ENCODE assay signal across 21 mouse cellular contexts in genomic region chr17:29054429-29054828, GRCm38 (mm10). TPM values are rescaled to one million over a fixed set of nuclear protein-coding genes. Genes with fewer than 3 reads are reported as not detected.
DNase-seq lines count a peak whose midpoint lies in the region; ATAC-seq and TF ChIP-seq lines count a peak whose summit lies in the region.
"Had no signal": no experiment of that assay in that cellular context is flagged by ENCODE, and none has a peak within 500 bp of the region (broad histone marks: within the 10 kb centered on the region; RNA-seq: fewer than 3 reads in every experiment).

No protein-coding gene starts in this region.

- no peaks in the 10 kb centered on the region for H3K9me3 ChIP-seq in embryonic facial prominence, embryonic 15.5 days (replicated peaks)
- no peaks in the 10 kb centered on the region for H3K9me3 ChIP-seq in embryonic facial prominence, embryonic 10.5 days
- no peaks in the 10 kb centered on the region for H3K9me3 ChIP-seq in heart, postnatal 0 days (replicated peaks; ENCODE audit: control insufficient read depth, low read length)
- no peaks in the 10 kb centered on the region for H3K9me3 ChIP-seq in heart, embryonic 11.5 days (replicated peaks; ENCODE audit: control insufficient read depth, low read length)
- H3K9me3 ChIP-seq in ES-E14 (ENCODE audit: control insufficient read depth, insufficient read depth, low read depth, low read length) = no peaks in the 10 kb centered on the region
- H3K9me3 ChIP-seq: forebrain, embryonic 12.5 days; neural tube, embryonic 12.5 days had no signal

- H3K4me3 ChIP-seq in embryonic facial prominence, embryonic 15.5 days (replicated peaks) = no peak overlapping the region
- no peak overlapping the region for H3K4me3 ChIP-seq in embryonic facial prominence, embryonic 10.5 days
- no peak overlapping the region for H3K4me3 ChIP-seq in heart, postnatal 0 days (ENCODE audit: low read depth, low read length)
- no peak overlapping the region for H3K4me3 ChIP-seq in heart, embryonic 11.5 days (ENCODE audit: low read depth, low read length)
- H3K4me3 ChIP-seq in ES-E14 (ENCODE audit: insufficient read depth in 1 of 2, low read depth in 1 of 2, low read length in 2 of 2, poor library complexity in 1 of 2, severe bottlenecking in 1 of 2) (no peak overlapping the region), myocyte (no peak overlapping the region)
- H3K4me3 ChIP-seq: forebrain, embryonic 12.5 days; neural tube, embryonic 12.5 days had no signal

- DNase-seq in embryonic facial prominence, embryonic 10.5 days (ENCODE audit: low spot score) = no peak
- DNase-seq in heart, postnatal 0 days (ENCODE audit: low spot score) = no peak
- no peak for DNase-seq in ES-E14 (ENCODE audit: low read depth, low spot score)
- DNase-seq in right cerebral cortex, postnatal 25 days = no peak
- DNase-seq in lung, postnatal 4 days = no peak
- DNase-seq: layer of hippocampus, adult 9-11 months; liver, postnatal 0 days; midbrain, embryonic 14.5 days; retina, postnatal 1 day; thymus, adult 2 months; thymus, postnatal 4 days had no signal

- no peak for ATAC-seq in embryonic facial prominence, embryonic 15.5 days (ENCODE audit: insufficient number of reproducible peaks, low FRiP score, low TSS enrichment, low read depth)
- ATAC-seq in heart, postnatal 0 days (ENCODE audit: insufficient read depth, low read depth) = no peak
- ATAC-seq in heart, embryonic 11.5 days (replicated peaks; ENCODE audit: insufficient number of reproducible peaks, low FRiP score, low TSS enrichment) = no peak
- ATAC-seq: hindbrain, postnatal 0 days; intestine, embryonic 16.5 days; liver, postnatal 0 days had no signal

- H3K9ac ChIP-seq in embryonic facial prominence, embryonic 15.5 days = no peak overlapping the region
- H3K9ac ChIP-seq in heart, postnatal 0 days (replicated peaks; ENCODE audit: low read depth, low read length) = no peak overlapping the region
- H3K9ac ChIP-seq in heart, embryonic 11.5 days (ENCODE audit: low read depth, low read length) = no peak overlapping the region
- no peak overlapping the region for H3K9ac ChIP-seq in ES-E14 (ENCODE audit: insufficient read depth, low read depth, low read length, poor library complexity, severe bottlenecking)
- H3K9ac ChIP-seq: forebrain, embryonic 12.5 days; liver, postnatal 0 days; neural tube, embryonic 12.5 days had no signal

- TF ChIP-seq EP300 in heart, postnatal 0 days (IDR thresholded peaks at IDR 0.05; ENCODE audit: low read depth) = no peak

- peak; percentile 42 for TF ChIP-seq POLR2A in myocyte (IDR thresholded peaks at IDR 0.05; ENCODE audit: insufficient read length, low read depth)

- H3K4me1 ChIP-seq in embryonic facial prominence, embryonic 15.5 days = peaks cover 64% of the 10 kb centered on the region
- peaks cover 43% of the 10 kb centered on the region for H3K4me1 ChIP-seq in embryonic facial prominence, embryonic 10.5 days
- peaks cover 20% of the 10 kb centered on the region for H3K4me1 ChIP-seq in heart, postnatal 0 days (ENCODE audit: control insufficient read depth, insufficient read depth)
- H3K4me1 ChIP-seq in heart, embryonic 11.5 days (ENCODE audit: control insufficient read depth, insufficient read depth, low read length) = peaks cover 32% of the 10 kb centered on the region
- peaks cover 14 to 40% of the 10 kb centered on the region in 2 experiments for H3K4me1 ChIP-seq in ES-E14 (ENCODE audit: control insufficient read depth in 2 of 2, insufficient read depth in 2 of 2, low read length in 2 of 2, poor library complexity in 1 of 2)

- no peak for TF ChIP-seq CTCF in heart, postnatal 0 days (IDR thresholded peaks at IDR 0.05; ENCODE audit: low read depth)

- WGBS in embryonic facial prominence, embryonic 15.5 days = 63% methylated on average over 6 of the region's 6 CpGs
- WGBS in embryonic facial prominence, embryonic 10.5 days = 84% methylated on average over 6 of the region's 6 CpGs
- 69% methylated on average over 6 of the region's 6 CpGs for WGBS in heart, postnatal 0 days
- 68% methylated on average over 6 of the region's 6 CpGs for WGBS in heart, embryonic 11.5 days (ENCODE audit: insufficient replicate concordance)

- no peak overlapping the region for H3K4me2 ChIP-seq in embryonic facial prominence, embryonic 15.5 days (replicated peaks)
- no peak overlapping the region for H3K4me2 ChIP-seq in heart, postnatal 0 days (ENCODE audit: low read depth, low read length)
- no peak overlapping the region for H3K4me2 ChIP-seq in heart, embryonic 11.5 days
- peak overlapping the region; percentile 59 for H3K4me2 ChIP-seq in myocyte (ENCODE audit: low read depth)
- H3K4me2 ChIP-seq: forebrain, embryonic 12.5 days; neural tube, embryonic 12.5 days had no signal

- no peak overlapping the region for H3ac ChIP-seq in myocyte (ENCODE audit: control insufficient read depth, insufficient read length)

- no peaks in the 10 kb centered on the region for H3K36me3 ChIP-seq in embryonic facial prominence, embryonic 15.5 days
- H3K36me3 ChIP-seq in embryonic facial prominence, embryonic 10.5 days (replicated peaks) = no peaks in the 10 kb centered on the region; the same call in 1 of the 2 replicates
- no peaks in the 10 kb centered on the region for H3K36me3 ChIP-seq in heart, postnatal 0 days (replicated peaks; ENCODE audit: control insufficient read depth, insufficient read depth, low read length)
- H3K36me3 ChIP-seq in heart, embryonic 11.5 days (ENCODE audit: control insufficient read depth, insufficient read depth, low read length) = no peaks in the 10 kb centered on the region
- 0 out of 2 replicates have a peak, but pooled peaks cover 2% of the 10 kb centered on the region for H3K36me3 ChIP-seq in ES-E14 (ENCODE audit: control insufficient read depth, insufficient read depth, low read length, poor library complexity, severe bottlenecking)
- H3K36me3 ChIP-seq in myocyte (ENCODE audit: control insufficient read depth, insufficient read depth) = no peaks in the 10 kb centered on the region
- H3K36me3 ChIP-seq: forebrain, embryonic 12.5 days; neural tube, embryonic 12.5 days had no signal

- no peaks in the 10 kb centered on the region for H3K27me3 ChIP-seq in embryonic facial prominence, embryonic 15.5 days
- no peaks in the 10 kb centered on the region for H3K27me3 ChIP-seq in embryonic facial prominence, embryonic 10.5 days (replicated peaks; ENCODE audit: low read depth, poor library complexity, severe bottlenecking)
- no peaks in the 10 kb centered on the region for H3K27me3 ChIP-seq in heart, postnatal 0 days (ENCODE audit: control insufficient read depth, insufficient read depth, low read length)
- no peaks in the 10 kb centered on the region for H3K27me3 ChIP-seq in heart, embryonic 11.5 days (ENCODE audit: control insufficient read depth, insufficient read depth, low read length)
- no peaks in the 10 kb centered on the region for H3K27me3 ChIP-seq in myocyte (ENCODE audit: control insufficient read depth, insufficient read depth, insufficient read length)
- H3K27me3 ChIP-seq: forebrain, embryonic 12.5 days; neural tube, embryonic 12.5 days had no signal

- H3K79me2 ChIP-seq in myocyte (ENCODE audit: control insufficient read depth, insufficient read depth) = no peaks in the 10 kb centered on the region

- in situ Hi-C loops in ES-E14 (cut with MboI; ENCODE audit: low sequenced_read_pairs in 2 of 2, unreplicated experiment in 2 of 2) = no loop called here

- H3K27ac ChIP-seq in embryonic facial prominence, embryonic 15.5 days (replicated peaks) = 0 out of 2 replicates have a peak overlapping the region, but pooled peaks have one; percentile 55
- H3K27ac ChIP-seq in embryonic facial prominence, embryonic 10.5 days (replicated peaks) = no peak overlapping the region
- H3K27ac ChIP-seq in heart, postnatal 0 days (ENCODE audit: low read depth) = peak overlapping the region; percentile 22; the same call in 1 of the 2 replicates
- H3K27ac ChIP-seq in heart, embryonic 11.5 days (ENCODE audit: low read depth, low read length) = no peak overlapping the region
- peak overlapping the region; percentile 49; the same call in 1 of the 2 replicates for H3K27ac ChIP-seq in ES-E14 (ENCODE audit: insufficient read depth, low read depth, low read length, poor library complexity, severe bottlenecking)
- H3K27ac ChIP-seq: forebrain, embryonic 12.5 days; hindbrain, postnatal 0 days; neural tube, embryonic 12.5 days had no signal

RNA-seq across cellular contexts. Expression of gene Srsf3, which starts 22.0 kb away (rescaled TPM):
- 485 and 487 TPM in 2 replicates for polyA plus RNA-seq in embryonic facial prominence, embryonic 15.5 days (2015; fragmentation: Nextera tagmentation; extraction: Ambion mirVana)
- 830 and 831 TPM in 2 replicates for polyA plus RNA-seq in embryonic facial prominence, embryonic 10.5 days (2016; fragmentation: Nextera tagmentation; extraction: Ambion mirVana)
- 110 and 151 TPM in 2 replicates for total RNA-seq in heart, postnatal 0 days (2014; rRNA removed; ENCODE audit: low replicate concordance)
- 202 and 238 TPM in 2 replicates for polyA plus RNA-seq in heart, postnatal 0 days (2015; fragmentation: Nextera tagmentation; extraction: Ambion mirVana)
- polyA plus RNA-seq in heart, embryonic 11.5 days (2014; fragmentation: Nextera tagmentation; extraction: Ambion mirVana) = 420 and 433 TPM in 2 replicates
- 317 and 391 TPM in 2 replicates for total RNA-seq in ES-E14 (2012; rRNA removed)
- polyA plus RNA-seq in myocyte (2012; fragmentation: generic; extraction: Trizol) = 98.2 TPM

RNA-seq across cellular contexts. Expression of gene Cdkn1a, which starts 36.3 kb away (rescaled TPM):
- 347 and 357 TPM in 2 replicates for polyA plus RNA-seq in embryonic facial prominence, embryonic 15.5 days (2015; fragmentation: Nextera tagmentation; extraction: Ambion mirVana)
- 26.0 and 27.5 TPM in 2 replicates for polyA plus RNA-seq in embryonic facial prominence, embryonic 10.5 days (2016; fragmentation: Nextera tagmentation; extraction: Ambion mirVana)
- 16.7 and 42.8 TPM in 2 replicates for total RNA-seq in heart, postnatal 0 days (2014; rRNA removed; ENCODE audit: low replicate concordance)
- polyA plus RNA-seq in heart, postnatal 0 days (2015; fragmentation: Nextera tagmentation; extraction: Ambion mirVana) = 48.2 and 48.9 TPM in 2 replicates
- polyA plus RNA-seq in heart, embryonic 11.5 days (2014; fragmentation: Nextera tagmentation; extraction: Ambion mirVana) = 39.3 TPM in 2 replicates
- 17.8 and 32.3 TPM in 2 replicates for total RNA-seq in ES-E14 (2012; rRNA removed)
- 2,069 TPM for polyA plus RNA-seq in myocyte (2012; fragmentation: generic; extraction: Trizol)

RNA-seq across cellular contexts. Expression of gene Stk38, which starts 46.6 kb away (rescaled TPM):
- polyA plus RNA-seq in embryonic facial prominence, embryonic 15.5 days (2015; fragmentation: Nextera tagmentation; extraction: Ambion mirVana) = 111 and 122 TPM in 2 replicates
- polyA plus RNA-seq in embryonic facial prominence, embryonic 10.5 days (2016; fragmentation: Nextera tagmentation; extraction: Ambion mirVana) = 118 and 125 TPM in 2 replicates
- total RNA-seq in heart, postnatal 0 days (2014; rRNA removed; ENCODE audit: low replicate concordance) = 49.8 and 50.1 TPM in 2 replicates
- polyA plus RNA-seq in heart, postnatal 0 days (2015; fragmentation: Nextera tagmentation; extraction: Ambion mirVana) = 53.7 and 57.3 TPM in 2 replicates
- polyA plus RNA-seq in heart, embryonic 11.5 days (2014; fragmentation: Nextera tagmentation; extraction: Ambion mirVana) = 92.7 and 98.4 TPM in 2 replicates
- total RNA-seq in ES-E14 (2012; rRNA removed) = 78.0 and 85.7 TPM in 2 replicates
- polyA plus RNA-seq in myocyte (2012; fragmentation: generic; extraction: Trizol) = 28.3 TPM

RNA-seq across cellular contexts. Expression of gene Rab44, which starts 59.5 kb away (rescaled TPM):
- polyA plus RNA-seq in embryonic facial prominence, embryonic 15.5 days (2015; fragmentation: Nextera tagmentation; extraction: Ambion mirVana) = 3.4 and 4.5 TPM in 2 replicates
- polyA plus RNA-seq in embryonic facial prominence, embryonic 10.5 days (2016; fragmentation: Nextera tagmentation; extraction: Ambion mirVana) = 0.09 and 0.21 TPM in 2 replicates
- total RNA-seq in heart, postnatal 0 days (2014; rRNA removed; ENCODE audit: low replicate concordance) = 2.0 TPM in 1 of 2 replicates, not detected in the other
- 0.18 and 0.23 TPM in 2 replicates for polyA plus RNA-seq in heart, postnatal 0 days (2015; fragmentation: Nextera tagmentation; extraction: Ambion mirVana)
- 0.20 TPM in 1 of 2 replicates, not detected in the other for polyA plus RNA-seq in heart, embryonic 11.5 days (2014; fragmentation: Nextera tagmentation; extraction: Ambion mirVana)
- total RNA-seq in ES-E14 (2012; rRNA removed) = 0.31 and 0.85 TPM in 2 replicates
- polyA plus RNA-seq in myocyte (2012; fragmentation: generic; extraction: Trizol) = 6.8 TPM
- total RNA-seq: left cerebral cortex, adult 18-20 months; liver, adult 2 months had no signal
- polyA plus RNA-seq: hindbrain, embryonic 11.5 days had no signal

Comparison
In these comparisons a context has a peak if more than half of its experiments do, and no peak if none do; other contexts are left out.
1. H3K27ac ChIP-seq: peak in embryonic facial prominence, embryonic 15.5 days (single experiment), heart, postnatal 0 days (single experiment) and ES-E14 (single experiment); none in embryonic facial prominence, embryonic 10.5 days (single experiment) and heart, embryonic 11.5 days (single experiment).